In the genomic region with DNA sequence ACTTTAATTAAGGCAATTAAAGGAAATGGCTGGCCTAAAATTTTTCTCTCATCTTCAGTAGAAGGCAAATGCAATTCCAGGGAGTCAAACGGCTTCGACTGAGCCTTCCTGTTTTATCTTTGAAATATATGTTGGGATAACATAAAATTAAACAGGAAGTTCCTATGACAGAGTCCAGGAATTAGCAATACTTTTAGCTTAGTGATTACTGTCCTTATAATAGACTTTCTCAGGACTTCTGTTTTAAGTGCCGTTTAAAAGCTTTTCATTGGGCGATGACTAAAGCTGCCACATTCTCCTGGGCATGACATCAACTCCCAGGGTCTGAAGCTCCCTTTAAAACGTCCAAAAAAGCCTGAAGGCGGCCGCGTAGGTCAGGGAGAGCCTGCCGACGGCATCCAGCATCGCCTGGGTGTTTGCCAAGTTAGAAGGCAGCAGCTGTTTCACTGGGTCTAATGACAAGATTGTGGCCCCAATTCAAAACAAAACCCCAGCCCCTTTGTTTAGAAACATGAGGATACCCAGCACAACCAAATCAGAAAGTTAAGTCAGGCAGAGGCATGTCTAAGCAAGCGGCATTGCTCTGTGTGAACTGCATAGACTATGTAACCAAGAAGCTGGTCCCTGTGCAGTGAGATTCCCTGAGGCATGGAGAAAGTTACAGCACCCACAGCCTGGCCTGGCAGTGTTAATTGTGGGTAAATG, we compare ENCODE assay signal across 10 mouse cellular contexts.
DNase-seq lines count a peak whose midpoint lies in the region; ATAC-seq and TF ChIP-seq lines count a peak whose summit lies in the region.
"Had no signal": no experiment of that assay in that cellular context is flagged by ENCODE, and none has a peak within 500 bp of the region (broad histone marks: within the 10 kb centered on the region; RNA-seq: fewer than 3 reads in every experiment).

No protein-coding gene starts in this region.

- intact Hi-C loops in heart, postnatal 14 days (cut with DNase I): no loop called here

- no peaks in the 10 kb centered on the region; the same call in 1 of the 2 replicates for H3K4me1 ChIP-seq in intestine, embryonic 14.5 days (replicated peaks; ENCODE audit: control insufficient read depth, insufficient read depth, low read length)
- H3K4me1 ChIP-seq in intestine, postnatal 0 days (replicated peaks; ENCODE audit: control insufficient read depth, insufficient read depth, low read length): no peaks in the 10 kb centered on the region
- peaks cover 11% of the 10 kb centered on the region; the same call in 1 of the 2 replicates for H3K4me1 ChIP-seq in embryonic facial prominence, embryonic 15.5 days

- H3K4me3 ChIP-seq in intestine, embryonic 14.5 days (ENCODE audit: low read depth, low read length): no peak overlapping the region
- no peak overlapping the region for H3K4me3 ChIP-seq in intestine, postnatal 0 days (ENCODE audit: low read depth, low read length)
- H3K4me3 ChIP-seq in embryonic facial prominence, embryonic 15.5 days (replicated peaks): no peak overlapping the region

- no peak overlapping the region for H3K9ac ChIP-seq in intestine, embryonic 14.5 days (ENCODE audit: low read length)
- H3K9ac ChIP-seq in intestine, postnatal 0 days (ENCODE audit: low read depth, low read length): no peak overlapping the region
- H3K9ac ChIP-seq in embryonic facial prominence, embryonic 15.5 days: no peak overlapping the region

- H3K4me2 ChIP-seq in intestine, embryonic 14.5 days (ENCODE audit: low read length): peak overlapping the region; percentile 20; the same call in 1 of the 2 replicates
- H3K4me2 ChIP-seq in intestine, postnatal 0 days (replicated peaks; ENCODE audit: low read depth): no peak overlapping the region
- 0 out of 2 replicates have a peak overlapping the region, but pooled peaks have one; percentile 8 for H3K4me2 ChIP-seq in embryonic facial prominence, embryonic 15.5 days (replicated peaks)

- no peak for TF ChIP-seq CTCF in intestine, postnatal 0 days (IDR thresholded peaks at IDR 0.05; ENCODE audit: low read depth)

- no peaks in the 10 kb centered on the region for H3K9me3 ChIP-seq in intestine, embryonic 14.5 days (ENCODE audit: control insufficient read depth, low read length)
- H3K9me3 ChIP-seq in intestine, postnatal 0 days (ENCODE audit: control insufficient read depth): no peaks in the 10 kb centered on the region
- H3K9me3 ChIP-seq in embryonic facial prominence, embryonic 15.5 days (replicated peaks): no peaks in the 10 kb centered on the region

- H3K27me3 ChIP-seq in intestine, embryonic 14.5 days (replicated peaks; ENCODE audit: control insufficient read depth, insufficient read depth, low read length): no peaks in the 10 kb centered on the region
- H3K27me3 ChIP-seq in intestine, postnatal 0 days (replicated peaks; ENCODE audit: control insufficient read depth, insufficient read depth, low read length): no peaks in the 10 kb centered on the region
- H3K27me3 ChIP-seq in embryonic facial prominence, embryonic 15.5 days: no peaks in the 10 kb centered on the region

- 29% methylated on average over 12 of the region's 12 CpGs for WGBS in intestine, embryonic 14.5 days
- 54% methylated on average over 12 of the region's 12 CpGs for WGBS in intestine, postnatal 0 days
- 31% methylated on average over 12 of the region's 12 CpGs for WGBS in embryonic facial prominence, embryonic 15.5 days

- no peaks in the 10 kb centered on the region for H3K36me3 ChIP-seq in intestine, embryonic 14.5 days (ENCODE audit: control insufficient read depth, insufficient read depth, low read length)
- H3K36me3 ChIP-seq in intestine, postnatal 0 days (ENCODE audit: control insufficient read depth, insufficient read depth): no peaks in the 10 kb centered on the region
- no peaks in the 10 kb centered on the region for H3K36me3 ChIP-seq in embryonic facial prominence, embryonic 15.5 days

- peak; percentile 62 for DNase-seq in intestine, embryonic 14.5 days (ENCODE audit: low spot score)
- DNase-seq in heart, postnatal 14 days: peak; percentile 18 to 39
- peak; percentile 22 for DNase-seq in lung, postnatal 36 days
- DNase-seq in frontal cortex, postnatal 10 days (ENCODE audit: low spot score in 2 of 2): no peak
- DNase-seq in frontal cortex, postnatal 36 days (ENCODE audit: low spot score in 2 of 2): no peak
- DNase-seq: right cerebral cortex, adult 18-20 months had no signal

- no peak for ATAC-seq in intestine, embryonic 14.5 days (replicated peaks; ENCODE audit: low FRiP score, low TSS enrichment, low read depth)
- no peak for ATAC-seq in intestine, postnatal 0 days
- ATAC-seq in embryonic facial prominence, embryonic 15.5 days (ENCODE audit: insufficient number of reproducible peaks, low FRiP score, low TSS enrichment, low read depth): no peak
- no peak for ATAC-seq in monocyte, adult 5-6 weeks (replicated peaks; ENCODE audit: insufficient number of reproducible peaks, low FRiP score, low TSS enrichment, poor library complexity, severe bottlenecking)
- ATAC-seq: Patski had no signal

- peak overlapping the region; percentile 66 for H3K27ac ChIP-seq in intestine, embryonic 14.5 days (ENCODE audit: low read depth)
- H3K27ac ChIP-seq in intestine, postnatal 0 days (ENCODE audit: low read depth, low read length): no peak overlapping the region
- H3K27ac ChIP-seq in embryonic facial prominence, embryonic 15.5 days (replicated peaks): 0 out of 2 replicates have a peak overlapping the region, but pooled peaks have one; percentile 7

Comparison
In these comparisons a context has a peak if more than half of its experiments do, and no peak if none do; other contexts are left out.
1. DNase-seq: peak in intestine, embryonic 14.5 days (single experiment), heart, postnatal 14 days (2 of 2) and lung, postnatal 36 days (single experiment); none in frontal cortex, postnatal 10 days (0 of 2) and frontal cortex, postnatal 36 days (0 of 2).